Mouse (Mus musculus) adrenal gland, postnatal 14 days (tissue): ENCODE data around the gene Hsd17b3. TPM values are rescaled to one million over a fixed set of nuclear protein-coding genes. Genes with fewer than 3 reads are reported as not detected.
"Not testable (repeated sequence)": the region's sequence is repeated elsewhere in the genome, so short reads cannot be mapped to it uniquely, and the experiment has no call there.

Experiments used
- DNase-seq: peaks from one replicate; pipeline ENCODE4 v3.0.0; 2021; ENCODE audit warnings: mixed read lengths
- total RNA-seq: library from RNA; stranded (reverse); gene quantifications from 2 replicates; pipeline ENCODE4 v1.2.3, GENCODE M21; 2021

Gene Hsd17b3
- total RNA-seq, 1 experiment from 2014 or later = not detected

DNA sequence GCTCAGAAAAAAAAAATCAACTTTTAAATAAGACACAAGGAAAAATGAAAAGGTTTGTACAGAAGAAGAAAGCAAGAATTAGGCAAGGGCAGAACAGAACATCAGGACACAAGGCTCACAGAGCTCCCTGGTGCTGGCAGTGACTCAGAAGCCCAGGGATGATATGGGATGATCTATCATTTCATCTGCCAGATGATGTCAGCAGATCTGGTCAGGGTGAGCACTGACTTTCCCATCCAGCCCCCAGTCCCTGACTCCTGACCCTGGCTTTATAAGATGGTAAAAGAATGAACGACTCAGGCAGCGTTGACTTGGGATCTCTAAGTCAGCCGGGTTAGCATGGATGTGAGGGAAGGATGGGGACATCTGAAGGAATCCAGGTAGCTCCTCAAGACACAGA is 5.7 kb downstream of the Hsd17b3 start:
- peak; percentile 58 for DNase-seq

DNA sequence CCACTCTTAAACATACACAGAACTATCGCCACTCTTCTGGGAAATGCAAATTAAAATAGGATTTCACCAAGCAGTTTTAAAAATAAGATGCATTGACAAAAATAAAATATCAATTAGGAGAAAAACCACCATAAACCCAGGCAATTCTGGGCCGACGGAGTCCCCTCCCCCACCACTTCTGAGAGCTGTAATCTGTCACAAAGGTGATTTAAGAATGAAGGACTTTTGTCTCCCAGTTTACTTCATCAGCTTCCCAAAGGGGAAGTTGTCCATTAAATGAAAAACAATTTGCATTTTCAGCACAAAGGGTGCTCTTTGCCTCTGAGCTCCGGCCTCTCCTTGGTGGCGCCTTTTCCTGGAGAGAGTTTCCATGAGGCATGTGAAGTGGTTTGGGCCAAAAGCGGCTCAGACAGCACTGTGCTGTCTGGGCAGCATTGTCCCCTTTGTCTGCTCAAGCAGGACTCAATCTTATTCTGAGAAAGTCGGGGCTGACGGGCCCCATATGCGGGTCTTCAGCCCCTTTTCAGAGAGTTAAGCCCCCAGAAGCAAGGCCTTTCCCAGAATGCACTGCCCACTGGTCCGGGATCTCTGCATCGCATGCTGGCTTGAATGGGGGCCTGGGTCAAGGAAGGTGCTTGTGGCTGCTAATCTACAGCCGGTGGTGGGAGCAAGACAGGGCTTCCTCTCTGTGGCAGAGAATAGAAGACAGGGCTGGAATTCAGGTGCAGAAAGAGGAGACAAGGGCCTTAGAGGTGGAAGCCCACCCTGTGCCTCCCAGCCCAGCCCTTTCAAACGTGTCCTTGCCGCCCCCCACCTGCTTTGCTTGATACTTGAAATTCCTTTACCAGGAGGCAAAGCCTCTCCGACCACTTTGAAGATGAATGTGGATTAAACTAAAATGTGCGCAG is 7.8 kb downstream of the Hsd17b3 start:
- DNase-seq = no peak

DNA sequence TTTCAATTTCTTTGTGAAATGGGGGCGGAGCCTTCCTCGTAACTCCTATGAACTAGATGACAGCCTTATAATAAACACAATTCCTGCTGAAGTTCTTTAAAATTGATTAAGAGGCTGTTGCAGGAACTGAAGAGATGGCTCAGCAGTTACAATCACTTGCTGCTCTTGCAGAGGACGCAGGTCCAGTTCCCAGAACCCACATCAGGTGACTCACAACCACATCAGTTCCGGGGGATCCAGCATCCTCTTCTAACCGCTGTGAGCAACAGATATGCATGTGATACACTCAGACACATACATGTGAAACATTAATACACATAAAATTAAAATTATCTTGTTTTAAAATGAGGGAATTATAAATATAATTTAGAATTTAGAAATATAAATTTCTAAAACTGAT is 11.4 kb downstream of the Hsd17b3 start:
- DNase-seq = no peak

- no peak for DNase-seq
Measured at GRCm38 (mm10) chr13:64076074-64076473, 13.0 kb downstream of the Hsd17b3 start.

GRCm38 (mm10) chr13:64066653-64067052 is 22.4 kb downstream of the Hsd17b3 start:
- no peak for DNase-seq

DNA sequence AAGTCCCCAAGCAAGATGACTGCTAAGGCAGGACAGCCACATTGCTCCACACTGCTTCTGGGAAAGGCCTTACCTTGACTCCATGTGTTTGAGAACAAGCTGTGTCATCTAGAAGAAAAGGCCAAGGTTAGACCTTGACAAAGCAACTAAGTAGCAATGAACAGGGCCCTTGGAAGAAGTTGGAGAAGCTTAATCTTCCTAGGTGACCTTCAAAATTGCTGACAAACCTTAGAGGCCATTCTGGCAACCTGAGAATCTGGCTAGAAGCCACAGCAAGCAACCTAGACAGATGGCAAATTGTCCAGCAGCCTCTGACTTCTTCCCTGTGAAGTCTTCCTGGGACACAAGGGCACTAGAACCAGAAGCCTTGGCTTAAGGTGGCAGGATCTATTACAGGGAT is 24.8 kb downstream of the Hsd17b3 start:
- DNase-seq = peak; percentile 60

DNA sequence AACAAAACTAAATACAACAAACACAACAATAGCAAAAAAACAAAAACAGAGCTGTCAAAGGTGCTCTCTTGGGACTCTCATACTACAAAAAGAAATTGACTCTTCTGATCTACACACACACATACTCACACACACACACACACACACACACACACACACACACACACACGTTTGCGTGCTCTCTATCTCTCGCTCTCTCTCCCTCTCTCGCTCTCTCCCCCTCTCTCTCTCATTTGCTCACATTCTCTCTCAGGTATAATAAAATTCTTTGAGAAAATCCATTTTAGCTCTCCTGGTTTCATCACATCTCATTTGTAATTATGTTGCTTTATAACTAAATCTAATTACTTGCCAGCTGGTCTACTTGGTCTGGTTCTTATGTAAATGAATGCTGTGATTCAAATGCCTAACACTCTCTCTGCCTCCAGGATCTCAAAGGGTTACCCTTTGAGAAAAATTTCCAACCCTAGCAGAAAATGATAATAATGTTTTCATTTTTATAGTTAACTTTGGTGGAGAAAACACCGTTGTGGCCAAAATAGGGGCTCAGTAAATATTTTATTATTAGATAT is 28.0 kb downstream of the Hsd17b3 start:
- no peak for DNase-seq

DNA sequence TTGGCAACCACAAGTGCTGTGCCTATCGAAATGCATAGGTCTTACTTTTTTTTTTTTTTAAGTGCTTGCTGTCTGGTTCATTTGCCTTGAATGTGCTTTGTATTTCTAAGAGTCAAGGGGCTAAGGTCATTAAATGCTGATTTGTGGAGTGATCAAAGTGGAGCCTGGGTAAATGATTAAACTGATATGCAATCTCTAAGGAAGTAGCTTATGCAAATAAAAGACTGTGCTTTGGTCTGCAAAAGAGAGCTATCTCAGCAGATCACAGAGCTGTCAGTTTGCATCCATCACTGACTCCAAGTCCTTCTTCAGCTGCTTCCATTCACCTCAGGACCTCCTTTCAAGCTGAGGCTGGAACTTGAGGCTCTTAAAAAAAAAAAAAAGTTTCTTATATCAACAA is 35.1 kb downstream of the Hsd17b3 start:
- no peak for DNase-seq

- DNase-seq = not testable (repeated sequence)
Measured at GRCm38 (mm10) chr13:64052281-64052680, 36.7 kb downstream of the Hsd17b3 start.

DNA sequence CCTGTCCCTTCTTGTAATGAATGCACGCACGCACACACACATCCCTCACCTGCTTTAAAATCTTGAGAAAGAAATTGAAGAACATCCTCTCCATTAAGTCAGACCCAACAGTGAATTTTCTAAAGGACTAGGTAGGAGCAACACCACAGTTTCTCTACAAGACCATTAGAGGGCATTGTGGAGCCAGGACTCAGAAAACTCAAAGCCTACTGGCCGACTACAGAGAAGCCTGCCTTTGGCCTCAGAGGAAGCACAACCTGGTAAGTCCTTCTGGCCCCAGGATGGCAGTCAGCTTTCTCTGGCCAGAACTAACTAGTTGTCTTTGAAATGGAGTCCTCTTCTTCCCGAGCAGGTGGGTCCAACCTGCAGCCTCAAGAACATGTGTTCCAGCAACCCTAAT is 38.1 kb downstream of the Hsd17b3 start:
- peak; percentile 41 for DNase-seq

DNA sequence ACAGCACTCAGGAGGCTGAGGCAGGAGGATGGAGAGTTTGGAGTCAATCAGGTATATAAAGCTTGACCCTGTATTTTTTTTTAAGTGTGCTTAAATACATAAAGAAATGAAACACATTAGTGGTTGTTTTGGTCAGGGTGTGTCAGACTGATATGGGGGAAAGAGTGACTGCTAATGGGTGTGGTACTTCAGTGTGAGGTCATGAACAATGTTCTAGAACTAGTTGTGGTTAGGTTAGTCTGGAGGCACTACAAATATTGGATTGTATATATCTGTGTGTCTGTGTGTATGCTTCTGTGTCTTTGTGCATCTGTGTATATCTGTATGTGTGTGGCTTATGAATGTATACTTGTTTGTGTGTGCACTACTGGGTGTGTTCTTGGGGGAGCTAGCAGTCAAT is 39.5 kb downstream of the Hsd17b3 start:
- DNase-seq = no peak

GRCm38 (mm10) chr13:64048467-64048866 is 40.6 kb downstream of the Hsd17b3 start:
- no peak for DNase-seq

DNA sequence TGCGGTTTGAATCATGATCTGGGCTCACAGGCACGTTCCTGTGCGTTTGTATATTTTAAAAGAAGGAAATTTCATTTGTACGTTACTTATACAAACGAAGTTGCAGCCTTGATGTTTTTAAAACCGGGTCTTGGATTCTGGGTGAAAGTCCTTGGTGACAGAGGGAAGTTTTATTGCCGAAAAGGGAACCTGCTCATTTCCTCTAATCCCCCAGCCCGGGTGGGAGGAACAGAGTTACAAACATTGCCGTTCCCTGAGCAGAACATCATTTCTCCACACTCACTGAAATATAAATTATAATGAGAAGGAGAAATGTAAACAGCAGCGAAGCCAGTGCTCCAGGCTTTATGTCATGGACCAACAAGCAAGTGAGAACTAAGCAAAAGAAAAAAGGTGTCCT is 49.1 kb downstream of the Hsd17b3 start:
- no peak for DNase-seq

- DNase-seq = no peak
Measured at GRCm38 (mm10) chr13:64038114-64038513, 50.9 kb downstream of the Hsd17b3 start.

DNA sequence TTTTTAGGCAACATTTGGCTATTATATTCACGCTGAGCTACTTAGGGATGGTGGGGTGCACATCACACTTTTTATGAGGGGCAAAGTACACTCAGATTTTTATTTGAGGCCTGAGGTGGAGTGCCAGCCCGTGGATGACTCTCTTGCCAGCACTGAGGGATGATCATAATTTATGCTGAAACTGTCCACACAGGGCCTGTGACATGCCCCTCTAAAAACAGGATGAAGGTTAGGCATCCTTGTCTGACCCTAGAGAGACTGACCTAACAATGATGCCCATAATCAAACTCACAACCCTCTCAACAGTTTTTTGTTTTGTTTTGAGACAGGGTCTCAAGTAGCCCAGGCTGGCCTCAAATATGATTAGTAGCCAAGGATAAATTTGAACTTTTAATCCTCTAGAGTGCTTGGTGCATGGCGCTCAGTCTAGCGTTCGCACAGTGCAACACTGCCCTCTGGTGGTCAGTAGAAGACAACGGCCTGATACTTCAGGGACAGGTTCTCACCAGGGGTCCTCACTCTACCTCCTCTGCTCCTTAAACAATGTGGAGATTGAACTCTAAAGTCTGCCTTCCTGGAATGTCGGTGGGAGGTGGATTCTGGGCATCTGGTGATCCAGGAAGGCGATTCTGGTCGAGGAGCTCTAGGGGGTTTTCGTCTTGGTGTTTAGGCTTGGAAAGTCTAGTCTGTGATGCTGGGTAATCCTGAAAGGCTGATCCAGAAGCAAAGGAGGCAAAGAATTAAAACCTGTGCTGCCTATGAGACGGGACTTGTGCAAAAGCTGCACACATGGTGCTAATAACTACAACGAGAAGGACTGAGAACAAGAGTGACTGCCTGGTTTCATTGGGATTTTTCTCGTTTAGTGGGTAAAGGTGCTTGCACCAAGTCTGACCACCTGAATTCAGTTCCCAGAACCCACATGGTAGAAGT is 52.7 kb downstream of the Hsd17b3 start:
- peak; percentile 83 for DNase-seq

- DNase-seq = no peak
Measured at GRCm38 (mm10) chr13:64035036-64035435, 54.0 kb downstream of the Hsd17b3 start.

DNA sequence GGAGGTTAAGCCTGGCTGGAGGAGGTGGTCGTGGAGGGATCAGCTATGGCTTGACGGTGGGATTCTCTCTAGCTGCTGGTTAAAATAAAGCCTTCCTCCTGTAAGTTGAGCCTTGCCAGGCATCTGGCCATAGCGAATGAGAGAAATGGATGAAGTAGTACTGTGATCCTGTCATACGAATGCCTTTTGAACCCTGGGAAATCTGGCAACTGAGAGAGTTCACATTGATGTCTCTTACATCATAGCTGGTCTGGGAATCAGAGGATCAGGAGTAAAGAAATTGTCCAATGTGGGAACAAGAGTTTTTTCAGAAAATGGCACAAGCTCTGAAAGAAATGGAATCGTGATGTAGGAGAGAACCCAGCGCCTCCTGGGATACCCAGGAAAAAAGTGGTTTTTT is 55.1 kb downstream of the Hsd17b3 start:
- no peak for DNase-seq

DNA sequence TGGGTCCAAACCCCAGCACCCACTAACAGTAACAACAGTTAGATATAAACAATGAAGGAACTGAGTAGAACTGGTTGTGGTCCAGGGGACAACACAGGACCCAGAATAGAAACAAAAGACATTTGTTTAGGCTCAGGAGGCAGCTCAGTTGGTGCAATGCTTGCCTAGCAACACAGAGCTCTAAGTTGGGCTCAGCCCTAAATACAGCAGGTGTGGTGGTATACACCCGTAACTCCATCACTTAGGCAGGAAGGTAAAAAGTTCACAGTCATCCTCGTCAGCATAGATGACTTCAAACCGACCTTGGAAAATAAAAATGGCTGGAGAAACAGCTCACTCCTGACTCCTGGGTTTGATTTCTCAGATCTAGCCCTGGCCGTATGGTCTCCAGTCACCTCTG is 55.8 kb downstream of the Hsd17b3 start:
- no peak for DNase-seq

DNA sequence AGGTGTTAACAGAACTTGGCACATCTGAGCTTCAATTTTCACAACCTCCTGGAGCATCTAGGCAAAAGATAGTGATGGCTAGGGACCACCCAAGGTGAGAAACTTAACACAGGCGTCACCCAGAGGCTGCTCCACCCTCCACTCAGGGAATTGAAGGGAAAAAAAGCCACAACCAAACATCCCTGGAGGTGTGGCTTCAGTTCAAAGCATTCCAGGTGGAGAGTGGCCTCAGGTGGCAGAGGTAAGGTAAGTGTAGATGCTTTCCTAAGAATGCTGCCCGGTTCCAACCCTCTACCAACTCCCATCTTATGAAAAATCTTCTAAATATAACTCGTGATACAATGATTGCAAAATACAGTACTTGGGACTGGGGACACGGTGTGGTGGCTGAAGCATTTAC is 57.8 kb downstream of the Hsd17b3 start:
- no peak for DNase-seq

DNA sequence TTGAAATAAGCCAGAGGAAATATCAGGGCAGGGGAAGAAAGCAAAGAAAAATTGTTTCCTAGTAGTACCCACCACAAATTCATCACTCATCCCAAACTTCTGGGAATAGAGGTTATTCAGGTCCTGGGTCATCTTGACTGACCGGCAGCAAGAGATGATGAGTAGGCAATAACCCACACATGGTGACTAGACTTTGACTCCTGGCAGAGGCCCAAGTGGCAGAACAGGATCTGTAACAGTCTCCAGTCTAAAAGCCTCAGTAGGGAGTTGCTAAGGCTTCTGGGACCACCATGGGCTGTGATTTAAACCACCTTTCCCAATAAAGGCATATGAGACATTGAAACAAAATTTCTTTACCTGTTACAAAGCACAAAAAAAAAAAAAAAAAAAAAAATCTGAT is 58.2 kb downstream of the Hsd17b3 start:
- DNase-seq = peak; percentile 20

- DNase-seq = no peak
Measured at GRCm38 (mm10) chr13:64024803-64025202, 64.2 kb downstream of the Hsd17b3 start.

GRCm38 (mm10) chr13:64022786-64023468 is 66.1 kb downstream of the Hsd17b3 start:
- no peak for DNase-seq
